Mouse (Mus musculus) lung, adult 2 months (tissue): ENCODE measurements around the gene Cdc14b.

Experiments
- CTCF ChIP-seq: fragments of 200-500 bp; IDR thresholded peaks from 2 replicates; pipeline ENCODE4 v1.5.1; 2011; ENCODE audit warnings: mild to moderate bottlenecking, low read length, control low read depth; ENCODE audit not compliant: insufficient read depth
- POLR2A ChIP-seq: fragments of 200-500 bp; IDR thresholded peaks from 2 replicates; pipeline ENCODE4 v1.6.1; 2011; ENCODE audit warnings: low read depth, mild to moderate bottlenecking, control low read depth, low read length, borderline replicate concordance; ENCODE audit errors: extremely low read depth

DNA sequence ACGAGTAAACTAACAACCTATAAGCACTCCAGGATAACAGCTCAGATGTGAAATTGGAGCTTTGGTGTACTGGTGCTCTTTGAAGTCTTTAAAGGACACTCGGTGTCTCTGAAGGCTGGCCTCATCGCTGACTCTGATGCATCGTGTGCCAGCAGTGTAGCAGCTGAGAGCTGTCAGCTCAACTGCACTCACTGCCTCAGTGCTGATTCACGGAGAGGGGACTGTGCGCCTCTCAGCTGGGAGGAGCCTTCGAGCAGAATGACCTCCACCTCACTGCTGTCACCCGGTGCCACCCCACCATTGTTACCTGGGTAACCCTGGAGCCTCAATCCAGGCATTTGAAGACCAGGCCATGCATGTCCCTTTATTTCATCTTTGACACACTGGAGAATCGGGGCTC lies 7.9 kb downstream of the Cdc14b start:
- TF ChIP-seq CTCF (no peak), POLR2A (no peak)
